Mouse (Mus musculus): ENCODE measurements around the gene Pbx1.

GRCm38 (mm10) chr1:168215468-168215867 is 216.6 kb downstream of the Pbx1 start:
- TF ChIP-seq CTCF (IDR thresholded peaks at IDR 0.05; ENCODE audit: extremely low read depth, insufficient read length, insufficient replicate concordance, low read depth, low read length) (no peak), POLR2A (IDR thresholded peaks at IDR 0.05; ENCODE audit: low read depth, low read length) (no peak)

All from small intestine, adult 2 months (tissue).